Mouse (Mus musculus) midbrain, postnatal 0 days (tissue): ENCODE measurements around the gene Rrp1. TPM values are rescaled to one million over a fixed set of nuclear protein-coding genes. Genes with fewer than 3 reads are reported as not detected.

Experiments
- ATAC-seq: fragments of 200-750 bp; cut with Nextera tagmentation; 2 replicates; pipeline ENCODE4 v1.8.0; 2017; ENCODE audit warnings: moderate number of reproducible peaks, mild to moderate bottlenecking, moderate TSS enrichment, moderate library complexity; ENCODE audit not compliant: low FRiP score
- DNase-seq: peaks from one replicate; pipeline ENCODE4 v3.0.0-alpha.2; 2015; ENCODE audit warnings: low spot score
- H3K27ac ChIP-seq: fragments of 300-500 bp; sonication (generic); 2 replicates; pipeline ENCODE4 v1.5.1; 2014; ENCODE audit warnings: low read depth, mild to moderate bottlenecking, low read length, mixed read lengths
- H3K27me3 ChIP-seq: fragments of 300-500 bp; sonication (generic); 2 replicates; pipeline ENCODE4 v1.6.1; 2014; ENCODE audit warnings: low read length, control low read depth, mixed read lengths; ENCODE audit not compliant: insufficient read depth
- H3K36me3 ChIP-seq: fragments of 300-500 bp; sonication (generic); 2 replicates; pipeline ENCODE4 v1.6.1; 2014; ENCODE audit warnings: low read length, control low read depth, mixed read lengths; ENCODE audit not compliant: insufficient read depth
- H3K4me1 ChIP-seq: fragments of 300-500 bp; sonication (generic); 2 replicates; pipeline ENCODE4 v1.6.1; 2014; ENCODE audit warnings: mild to moderate bottlenecking, control low read depth, antibody characterized with exemption, low read length, mixed read lengths; ENCODE audit not compliant: insufficient read depth
- H3K4me2 ChIP-seq: fragments of 300-500 bp; sonication (generic); 2 replicates; pipeline ENCODE4 v1.6.1; 2014; ENCODE audit warnings: low read depth, mild to moderate bottlenecking, low read length, mixed read lengths; ENCODE audit not compliant: poor library complexity, severe bottlenecking
- H3K4me3 ChIP-seq: fragments of 300-500 bp; sonication (generic); 2 replicates; pipeline ENCODE4 v1.5.1; 2014; ENCODE audit warnings: low read depth, mild to moderate bottlenecking, low read length, moderate library complexity
- H3K9ac ChIP-seq: fragments of 300-500 bp; sonication (generic); replicated peaks from 2 replicates; pipeline ENCODE4 v1.6.1; 2014; ENCODE audit warnings: mild to moderate bottlenecking, low read length, moderate library complexity, mixed read lengths; ENCODE audit not compliant: poor library complexity, severe bottlenecking
- H3K9me3 ChIP-seq: fragments of 300-500 bp; sonication (generic); 2 replicates; pipeline ENCODE4 v1.6.1; 2016; ENCODE audit warnings: low read length, control low read depth
- CTCF ChIP-seq: IDR thresholded peaks from 2 replicates; pipeline ENCODE4 v1.5.1; 2016; ENCODE audit warnings: antibody characterized with exemption, mild to moderate bottlenecking
- WGBS: fragments of 180-500 bp; shearing (Covaris S2); extraction: QIAGEN DNeasy Blood & Tissue Kit; methylation state at CpG from one replicate; pipeline ENCODE4 v1.1.7; 2014; 5-methylcytosine and 5-hydroxymethylcytosine counted together
- polyA plus RNA-seq: library from polyadenylated mRNA; unstranded; fragments of >200 nt; fragmentation: Nextera tagmentation; extraction: Ambion mirVana; gene quantifications from 2 replicates; pipeline ENCODE4 v1.2.1, GENCODE M21; 2015
- total RNA-seq: library from RNA; depleted of rRNA; stranded (reverse); fragments of >200 nt; gene quantifications from 2 replicates; pipeline ENCODE4 v1.2.3, GENCODE M21; 2014

The Rrp1 gene
- total and polyA plus RNA-seq, 2 experiments from 2014 or later: 219 to 462 TPM

GRCm38 (mm10) chr10:78456696-78457095 lies 43.9 kb upstream of the Rrp1 start:
- 47% methylated on average over 13 of the region's 13 CpGs for WGBS
- Histone ChIP-seq H3K4me3 (no peak overlapping the region), H3K4me1 (peaks cover 8% of the 10 kb centered on the region), H3K9ac (no peak overlapping the region), H3K4me2 (no peak overlapping the region), H3K36me3 (no peaks in the 10 kb centered on the region), H3K27ac (0 out of 2 replicates have a peak overlapping the region, but pooled peaks have one; percentile 26), H3K9me3 (no peaks in the 10 kb centered on the region), H3K27me3 (no peaks in the 10 kb centered on the region)
- ATAC-seq (no peak), DNase-seq (peak; percentile 37)
- no peak for TF ChIP-seq CTCF

GRCm38 (mm10) chr10:78452641-78453040 lies 39.8 kb upstream of the Rrp1 start:
- Histone ChIP-seq H3K27ac (no peak overlapping the region), H3K4me1 (peaks cover 2% of the 10 kb centered on the region; the same call in 1 of the 2 replicates), H3K27me3 (no peaks in the 10 kb centered on the region), H3K4me3 (no peak overlapping the region), H3K4me2 (no peak overlapping the region), H3K36me3 (peaks cover 29% of the 10 kb centered on the region), H3K9me3 (no peaks in the 10 kb centered on the region), H3K9ac (no peak overlapping the region)
- peak; percentile 39 for DNase-seq
- no peak for TF ChIP-seq CTCF
- 0 out of 2 replicates have a peak, but pooled peaks have one; percentile 14 for ATAC-seq
- 14% methylated on average over 4 of the region's 4 CpGs for WGBS

- DNase-seq (no peak), ATAC-seq (no peak)
- Histone ChIP-seq H3K4me2 (no peak overlapping the region), H3K4me3 (no peak overlapping the region), H3K9me3 (no peaks in the 10 kb centered on the region), H3K4me1 (no peaks in the 10 kb centered on the region), H3K27me3 (no peaks in the 10 kb centered on the region), H3K27ac (no peak overlapping the region), H3K9ac (no peak overlapping the region), H3K36me3 (peaks cover 42% of the 10 kb centered on the region)
- peak; percentile 54 for TF ChIP-seq CTCF
- 92% methylated on average over 5 of the region's 5 CpGs for WGBS
These were observed 37.9 kb upstream of the Rrp1 start for GRCm38 (mm10) chr10:78450761-78451160.

- TF ChIP-seq CTCF: no peak
- Histone ChIP-seq H3K4me3 (no peak overlapping the region), H3K27ac (no peak overlapping the region), H3K36me3 (peaks cover 71% of the 10 kb centered on the region), H3K9me3 (no peaks in the 10 kb centered on the region), H3K9ac (no peak overlapping the region), H3K4me1 (no peaks in the 10 kb centered on the region), H3K4me2 (no peak overlapping the region), H3K27me3 (no peaks in the 10 kb centered on the region)
- ATAC-seq (no peak), DNase-seq (no peak)
- 83% methylated on average over 3 of the region's 3 CpGs for WGBS
These were observed 34.6 kb upstream of the Rrp1 start for GRCm38 (mm10) chr10:78447396-78447795.

- H3K4me3 ChIP-seq: no peak overlapping the region
- H3K27ac ChIP-seq: no peak overlapping the region
- no peaks in the 10 kb centered on the region for H3K4me1 ChIP-seq
- H3K36me3 ChIP-seq: peaks cover 80% of the 10 kb centered on the region
- no peaks in the 10 kb centered on the region for H3K9me3 ChIP-seq
- no peak for TF ChIP-seq CTCF
- no peaks in the 10 kb centered on the region for H3K27me3 ChIP-seq
- DNase-seq (no peak), ATAC-seq (no peak)
- no peak overlapping the region for H3K4me2 ChIP-seq
- 92% methylated on average over 3 of the region's 3 CpGs for WGBS
- no peak overlapping the region for H3K9ac ChIP-seq
These were observed 33.4 kb upstream of the Rrp1 start for GRCm38 (mm10) chr10:78446195-78446594.

GRCm38 (mm10) chr10:78442292-78442691 lies 29.4 kb upstream of the Rrp1 start:
- WGBS: 95% methylated on average over 3 of the region's 3 CpGs
- no peak overlapping the region for H3K27ac ChIP-seq
- no peak overlapping the region for H3K4me3 ChIP-seq
- no peak for DNase-seq
- no peaks in the 10 kb centered on the region for H3K4me1 ChIP-seq
- no peak overlapping the region for H3K4me2 ChIP-seq
- ATAC-seq: no peak
- no peak for TF ChIP-seq CTCF
- H3K27me3 ChIP-seq: no peaks in the 10 kb centered on the region
- no peak overlapping the region for H3K9ac ChIP-seq
- H3K36me3 ChIP-seq: peaks cover 60% of the 10 kb centered on the region
- H3K9me3 ChIP-seq: no peaks in the 10 kb centered on the region
